Mouse (Mus musculus): ENCODE data around the gene Mnx1.
"Not testable (repeated sequence)": the region's sequence is repeated elsewhere in the genome, so short reads cannot be mapped to it uniquely, and the experiment has no call there.

DNA sequence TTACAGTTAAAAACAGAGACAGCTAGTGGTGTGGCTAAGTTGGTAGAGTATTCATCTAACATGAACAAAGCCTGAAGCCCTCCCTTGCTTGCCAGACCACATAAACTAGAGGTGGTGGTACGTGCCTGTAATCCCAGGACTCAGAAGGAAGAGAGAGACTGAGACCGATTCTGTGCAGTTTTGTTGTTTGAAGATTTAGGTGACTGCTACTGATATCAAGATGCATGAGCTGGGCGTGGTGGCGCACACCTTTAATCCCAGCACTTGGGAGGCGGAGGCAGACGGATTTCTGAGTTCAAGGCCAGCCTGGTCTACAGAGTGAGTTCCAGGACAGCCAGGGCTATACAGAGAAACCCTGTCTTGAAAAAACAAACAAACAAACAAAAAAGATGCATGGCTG is 41.5 kb downstream of the Mnx1 start:
- TF ChIP-seq CTCF (IDR thresholded peaks at IDR 0.05; ENCODE audit: low read depth); EP300 (optimal IDR thresholded peaks at IDR 0.05): not testable (repeated sequence)
